Mouse (Mus musculus): Measurements from ENCODE around the gene Tmem229b. TPM values are rescaled to one million over a fixed set of nuclear protein-coding genes. Genes with fewer than 3 reads are reported as not detected.
"Not testable (repeated sequence)": the region's sequence is repeated elsewhere in the genome, so short reads cannot be mapped to it uniquely, and the experiment has no call there.

Gene Tmem229b
- polyA plus RNA-seq, 1 experiment from 2014 or later, result 28.1 TPM

- H3K9me3 ChIP-seq, result no peaks in the 10 kb centered on the region
- no peak for ATAC-seq (ENCODE audit: low FRiP score, low read depth)
- no peak overlapping the region for H3K9ac ChIP-seq
- 81% methylated on average over 7 of the region's 7 CpGs for WGBS
- H3K27me3 ChIP-seq (replicated peaks), result no peaks in the 10 kb centered on the region
- no peaks in the 10 kb centered on the region for H3K4me1 ChIP-seq
- no peak overlapping the region for H3K4me2 ChIP-seq (replicated peaks)
- H3K27ac ChIP-seq, result no peak overlapping the region
- no peaks in the 10 kb centered on the region for H3K36me3 ChIP-seq
- no peak overlapping the region for H3K4me3 ChIP-seq
These were observed 67.9 kb downstream of the Tmem229b start for GRCm38 (mm10) chr12:78939393-78940037.

- H3K27me3 ChIP-seq (replicated peaks), result no peaks in the 10 kb centered on the region
- no peaks in the 10 kb centered on the region for H3K36me3 ChIP-seq
- no peak overlapping the region for H3K9ac ChIP-seq
- H3K4me3 ChIP-seq, result no peak overlapping the region
- H3K4me2 ChIP-seq (replicated peaks), result no peak overlapping the region
- H3K9me3 ChIP-seq, result no peaks in the 10 kb centered on the region
- H3K27ac ChIP-seq, result no peak overlapping the region
- WGBS, result 70% methylated on average over 4 of the region's 4 CpGs
- no peaks in the 10 kb centered on the region for H3K4me1 ChIP-seq
- ATAC-seq (ENCODE audit: low FRiP score, low read depth), result no peak
These were observed 70.9 kb downstream of the Tmem229b start for GRCm38 (mm10) chr12:78936494-78936893.

- ATAC-seq (ENCODE audit: low FRiP score, low read depth), result no peak
- WGBS, result 73% methylated on average over 1 of the region's 1 CpGs
- Histone ChIP-seq H3K4me3 (no peak overlapping the region), H3K27ac (no peak overlapping the region), H3K36me3 (no peaks in the 10 kb centered on the region), H3K9me3 (no peaks in the 10 kb centered on the region), H3K9ac (no peak overlapping the region), H3K4me2 (replicated peaks) (no peak overlapping the region), H3K4me1 (no peaks in the 10 kb centered on the region), H3K27me3 (replicated peaks) (no peaks in the 10 kb centered on the region)
These were observed 77.5 kb downstream of the Tmem229b start for GRCm38 (mm10) chr12:78929900-78930299.

DNA sequence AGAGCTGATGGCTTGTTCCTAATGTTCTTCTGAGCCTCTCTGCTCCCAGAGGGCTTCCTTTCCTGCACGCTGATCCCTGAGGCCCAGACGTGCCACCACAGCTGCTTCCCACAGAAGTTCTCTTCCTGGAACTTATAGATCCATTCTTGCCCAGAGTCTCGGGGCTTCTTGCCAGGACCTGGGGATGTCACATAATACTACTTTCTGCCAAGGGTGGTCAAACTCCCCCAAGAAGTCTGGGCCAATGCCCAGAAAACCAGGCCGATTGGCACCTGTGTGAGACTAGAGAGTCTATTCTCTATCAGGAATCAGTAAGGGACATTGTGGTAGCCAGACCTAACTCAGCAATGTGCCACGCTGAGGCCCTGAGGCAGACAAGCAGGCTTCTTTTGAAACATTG, 80.1 kb downstream of the Tmem229b start:
- ATAC-seq (ENCODE audit: low FRiP score, low read depth), result no peak
- no peak overlapping the region for H3K9ac ChIP-seq

GRCm38 (mm10) chr12:78923539-78924189, 83.8 kb downstream of the Tmem229b start:
- Histone ChIP-seq H3K27ac (no peak overlapping the region), H3K27me3 (replicated peaks) (no peaks in the 10 kb centered on the region), H3K9me3 (no peaks in the 10 kb centered on the region), H3K4me2 (replicated peaks) (no peak overlapping the region), H3K4me3 (no peak overlapping the region), H3K4me1 (no peaks in the 10 kb centered on the region), H3K9ac (no peak overlapping the region), H3K36me3 (no peaks in the 10 kb centered on the region)
- ATAC-seq (ENCODE audit: low FRiP score, low read depth), result no peak
- 86% methylated on average over 7 of the region's 7 CpGs for WGBS

More for the DNA sequence above, 80.1 kb downstream of the Tmem229b start:
- no peak overlapping the region for H3K4me3 ChIP-seq
- no peak overlapping the region for H3K27ac ChIP-seq
- no peaks in the 10 kb centered on the region for H3K27me3 ChIP-seq (replicated peaks)
- no peak overlapping the region for H3K4me2 ChIP-seq (replicated peaks)
- WGBS, result 83% methylated on average over 5 of the region's 5 CpGs
- no peaks in the 10 kb centered on the region for H3K4me1 ChIP-seq
- H3K9me3 ChIP-seq, result no peaks in the 10 kb centered on the region
- H3K36me3 ChIP-seq, result no peaks in the 10 kb centered on the region

DNA sequence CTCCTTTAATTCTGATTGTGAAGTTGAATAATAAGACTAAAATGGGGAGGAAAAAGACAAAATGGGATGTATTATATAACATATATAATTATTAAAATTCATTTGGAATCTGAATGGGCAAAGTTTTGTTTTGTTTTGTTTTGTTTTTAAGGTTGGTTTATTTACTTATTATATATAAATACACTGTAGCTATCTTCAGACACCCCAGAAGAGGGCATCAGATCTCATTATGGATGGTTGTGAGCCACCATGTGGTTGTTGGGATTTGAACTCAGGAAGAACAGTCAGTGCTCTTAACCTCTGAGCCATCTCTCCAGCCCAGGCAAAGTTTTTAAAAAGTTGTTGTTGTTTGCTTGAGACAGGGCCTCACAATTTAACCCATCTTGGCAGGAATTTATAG, 84.5 kb downstream of the Tmem229b start:
- H3K4me3 ChIP-seq; H3K9me3 ChIP-seq; ATAC-seq (ENCODE audit: low FRiP score, low read depth); H3K9ac ChIP-seq; H3K27me3 ChIP-seq (replicated peaks); H3K4me1 ChIP-seq; H3K27ac ChIP-seq; H3K36me3 ChIP-seq; H3K4me2 ChIP-seq (replicated peaks): not testable (repeated sequence)

DNA sequence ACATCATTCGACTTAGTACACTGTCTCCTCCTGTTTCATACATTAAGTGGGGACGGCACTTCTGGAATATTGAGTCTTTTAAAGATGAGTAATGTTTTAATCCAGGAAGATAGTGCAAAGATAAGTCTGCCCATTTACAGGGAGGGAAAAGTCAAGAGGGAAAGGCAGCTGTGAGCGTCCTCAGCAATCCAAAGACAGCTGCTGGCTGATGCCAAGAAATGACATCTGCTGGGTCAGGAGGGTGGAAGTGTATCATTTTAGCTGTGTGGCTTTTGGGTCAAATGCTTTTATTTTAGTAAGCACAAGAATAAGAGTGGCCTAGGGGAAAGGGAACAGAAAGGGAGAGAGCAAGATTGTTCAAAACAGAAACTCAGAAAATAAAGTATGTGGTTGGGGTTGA, 85.4 kb downstream of the Tmem229b start:
- WGBS, result 78% methylated on average over 3 of the region's 3 CpGs
- ATAC-seq (ENCODE audit: low FRiP score, low read depth), result no peak
- Histone ChIP-seq H3K4me2 (replicated peaks) (no peak overlapping the region), H3K4me1 (no peaks in the 10 kb centered on the region), H3K4me3 (no peak overlapping the region), H3K27me3 (replicated peaks) (no peaks in the 10 kb centered on the region), H3K36me3 (no peaks in the 10 kb centered on the region), H3K9me3 (no peaks in the 10 kb centered on the region), H3K9ac (no peak overlapping the region), H3K27ac (no peak overlapping the region)

GRCm38 (mm10) chr12:78921421-78921820, 86.0 kb downstream of the Tmem229b start:
- H3K9me3 ChIP-seq, result no peaks in the 10 kb centered on the region
- H3K27me3 ChIP-seq (replicated peaks), result no peaks in the 10 kb centered on the region
- no peaks in the 10 kb centered on the region for H3K4me1 ChIP-seq
- no peaks in the 10 kb centered on the region for H3K36me3 ChIP-seq
- 75% methylated on average over 4 of the region's 4 CpGs for WGBS
- H3K9ac ChIP-seq, result no peak overlapping the region
- H3K4me2 ChIP-seq (replicated peaks), result no peak overlapping the region
- H3K27ac ChIP-seq, result no peak overlapping the region
- ATAC-seq (ENCODE audit: low FRiP score, low read depth), result no peak
- H3K4me3 ChIP-seq, result no peak overlapping the region

- Histone ChIP-seq H3K4me1 (no peaks in the 10 kb centered on the region), H3K9ac (no peak overlapping the region), H3K27me3 (replicated peaks) (no peaks in the 10 kb centered on the region), H3K36me3 (no peaks in the 10 kb centered on the region), H3K4me2 (replicated peaks) (peak overlapping the region; percentile 38; the same call in 1 of the 2 replicates), H3K9me3 (no peaks in the 10 kb centered on the region), H3K4me3 (no peak overlapping the region), H3K27ac (no peak overlapping the region)
- peak; percentile 76 for ATAC-seq (ENCODE audit: low FRiP score, low read depth)
- WGBS, result 34% methylated on average over 16 of the region's 16 CpGs
These were observed 88.2 kb downstream of the Tmem229b start for GRCm38 (mm10) chr12:78919079-78919712.

GRCm38 (mm10) chr12:78918227-78919078, 89.0 kb downstream of the Tmem229b start:
- 13% methylated on average over 11 of the region's 11 CpGs for WGBS
- Histone ChIP-seq H3K27ac (no peak overlapping the region), H3K9ac (no peak overlapping the region), H3K4me3 (no peak overlapping the region), H3K36me3 (no peaks in the 10 kb centered on the region), H3K27me3 (replicated peaks) (peaks cover 3% of the 10 kb centered on the region), H3K4me2 (replicated peaks) (peak overlapping the region; percentile 38), H3K4me1 (no peaks in the 10 kb centered on the region), H3K9me3 (no peaks in the 10 kb centered on the region)
- ATAC-seq (ENCODE audit: low FRiP score, low read depth), result peak; percentile 59

DNA sequence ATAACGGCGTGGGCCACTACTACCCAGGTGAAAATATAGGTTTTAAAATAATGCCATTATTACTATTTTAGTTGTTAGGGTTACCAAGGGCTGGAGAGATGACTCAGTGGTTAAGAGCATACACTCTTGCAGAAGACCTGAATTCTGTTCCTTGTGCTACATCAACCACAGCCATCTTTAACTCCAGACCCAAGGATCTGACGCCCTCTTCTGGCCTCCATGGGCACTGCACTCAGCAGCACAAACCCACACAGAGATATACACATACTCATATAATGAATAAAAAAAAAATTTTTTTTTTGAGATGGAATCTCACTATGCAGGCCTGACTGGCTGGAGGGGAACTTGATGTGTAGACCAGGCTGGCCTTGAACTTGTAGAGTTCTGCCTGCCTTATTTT, 91.1 kb downstream of the Tmem229b start:
- Histone ChIP-seq H3K4me3 (no peak overlapping the region), H3K36me3 (no peaks in the 10 kb centered on the region), H3K4me1 (peaks cover 9% of the 10 kb centered on the region; the same call in 1 of the 2 replicates), H3K27me3 (replicated peaks) (peaks cover 22% of the 10 kb centered on the region), H3K27ac (no peak overlapping the region), H3K9ac (no peak overlapping the region), H3K4me2 (replicated peaks) (no peak overlapping the region), H3K9me3 (no peaks in the 10 kb centered on the region)
- no peak for ATAC-seq (ENCODE audit: low FRiP score, low read depth)
- WGBS, result 76% methylated on average over 3 of the region's 3 CpGs

DNA sequence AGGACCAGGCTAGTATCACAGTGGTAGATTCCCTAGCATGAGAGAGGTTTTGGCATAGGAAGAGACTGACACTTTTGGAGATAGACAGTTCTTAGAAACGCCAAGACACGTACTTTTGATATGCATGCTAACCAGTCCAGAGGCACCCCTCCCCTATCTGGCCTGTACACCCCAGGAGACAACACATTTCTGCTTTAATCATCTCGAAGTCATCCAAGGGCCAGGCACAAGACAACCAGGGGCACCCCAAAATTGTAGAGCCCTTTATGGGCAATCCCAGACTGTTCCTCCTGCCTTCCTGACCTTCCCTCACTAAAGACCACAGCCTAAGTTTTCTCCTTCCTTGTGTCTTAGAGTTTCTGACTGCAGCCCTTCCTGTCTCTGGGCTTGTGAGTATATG, 91.9 kb downstream of the Tmem229b start:
- Histone ChIP-seq H3K27me3 (replicated peaks) (peaks cover 29% of the 10 kb centered on the region), H3K4me3 (no peak overlapping the region), H3K36me3 (no peaks in the 10 kb centered on the region), H3K27ac (no peak overlapping the region), H3K4me1 (peaks cover 9% of the 10 kb centered on the region; the same call in 1 of the 2 replicates), H3K9me3 (no peaks in the 10 kb centered on the region), H3K4me2 (replicated peaks) (no peak overlapping the region), H3K9ac (no peak overlapping the region)
- no peak for ATAC-seq (ENCODE audit: low FRiP score, low read depth)
- WGBS, result 85% methylated on average over 3 of the region's 3 CpGs
